Mouse (Mus musculus) duodenum, adult 2 months (tissue): ENCODE measurements around the gene Gm9958. TPM values are rescaled to one million over a fixed set of nuclear protein-coding genes. Genes with fewer than 3 reads are reported as not detected.

ENCODE experiments used
- polyA plus RNA-seq: library from polyadenylated mRNA; depleted of rRNA; stranded (reverse); fragments of >200 nt; gene quantifications from 2 replicates; pipeline ENCODE4 v1.2.3, GENCODE M21; 2012; ENCODE audit warnings: low replicate concordance; rRNA removed

Gene Gm9958
- polyA plus RNA-seq: 0.18 and 0.28 TPM in 2 replicates

GRCm38 (mm10) chr5:90367067-90367303 is at the start of gene Gm9958:
TSS of gene Gm9958 (plus strand) at chr5:90367204.

GRCm38 (mm10) chr5:90366121-90367066 is 610 bp upstream of the Gm9958 start, which contains the start of gene Ankrd17:
TSS of gene Ankrd17 (minus strand) at chr5:90366577.

Other genes with a start within 250 kb of the Gm9958 start
- 28.5 and 28.8 TPM in 2 replicates for gene Cox18, start 143.2 kb upstream of the Gm9958 start, polyA plus RNA-seq
- gene Ankrd17, start 627 bp upstream of the Gm9958 start, polyA plus RNA-seq: 4.4 and 7.3 TPM in 2 replicates
- 0.76 TPM in 1 of 2 replicates, not detected in the other for gene Alb, start 93.7 kb downstream of the Gm9958 start, polyA plus RNA-seq
- gene Afp, start 123.5 kb downstream of the Gm9958 start, polyA plus RNA-seq: 15.4 and 53.4 TPM in 2 replicates
- not detected in 2 replicates for gene Afm, start 151.7 kb downstream of the Gm9958 start, polyA plus RNA-seq
- gene 5830473C10Rik, start 193.9 kb downstream of the Gm9958 start, polyA plus RNA-seq: not detected in 2 replicates